Mouse (Mus musculus) heart, postnatal 0 days (tissue): ENCODE results near the gene Snf8. TPM values are rescaled to one million over a fixed set of nuclear protein-coding genes. Genes with fewer than 3 reads are reported as not detected.

ENCODE experiments used
- ATAC-seq: fragments of 200-750 bp; cut with Nextera tagmentation; 2 replicates; pipeline ENCODE4 v1.8.0; 2017; ENCODE audit warnings: low read depth, moderate number of reproducible peaks, moderate library complexity; ENCODE audit not compliant: insufficient read depth
- DNase-seq: peaks from one replicate; pipeline ENCODE4 v3.0.0-alpha.2; 2016; ENCODE audit warnings: low spot score
- H3K27ac ChIP-seq: fragments of 300-500 bp; sonication (generic); 2 replicates; pipeline ENCODE4 v1.5.1; 2014; ENCODE audit warnings: low read depth, mild to moderate bottlenecking
- H3K27me3 ChIP-seq: fragments of 300-500 bp; sonication (generic); 2 replicates; pipeline ENCODE4 v1.6.1; 2014; ENCODE audit warnings: low read length, mixed read lengths; ENCODE audit not compliant: control insufficient read depth, insufficient read depth
- H3K36me3 ChIP-seq: fragments of 300-500 bp; sonication (generic); replicated peaks from 2 replicates; pipeline ENCODE4 v1.6.1; 2014; ENCODE audit warnings: low read length, mixed read lengths; ENCODE audit not compliant: control insufficient read depth, insufficient read depth
- H3K4me1 ChIP-seq: fragments of 300-500 bp; sonication (generic); 2 replicates; pipeline ENCODE4 v1.6.1; 2014; ENCODE audit warnings: antibody characterized with exemption; ENCODE audit not compliant: control insufficient read depth, insufficient read depth
- H3K4me2 ChIP-seq: fragments of 300-500 bp; sonication (generic); 2 replicates; pipeline ENCODE4 v1.6.1; 2014; ENCODE audit warnings: low read depth, mild to moderate bottlenecking, low read length, moderate library complexity
- H3K4me3 ChIP-seq: fragments of 300-500 bp; sonication (generic); 2 replicates; pipeline ENCODE4 v1.5.1; 2014; ENCODE audit warnings: low read depth, low read length
- H3K9ac ChIP-seq: fragments of 300-500 bp; sonication (generic); replicated peaks from 2 replicates; pipeline ENCODE4 v1.6.1; 2014; ENCODE audit warnings: low read depth, low read length, mixed read lengths
- H3K9me3 ChIP-seq: fragments of 300-500 bp; sonication (generic); replicated peaks from 2 replicates; pipeline ENCODE4 v1.6.1; 2016; ENCODE audit warnings: low read length; ENCODE audit not compliant: control insufficient read depth
- CTCF ChIP-seq: IDR thresholded peaks from 2 replicates; pipeline ENCODE4 v1.5.1; 2016; ENCODE audit warnings: antibody characterized with exemption, control low read depth, low read depth
- EP300 ChIP-seq: IDR thresholded peaks from 2 replicates; pipeline ENCODE4 v1.6.1; 2016; ENCODE audit warnings: antibody characterized with exemption, low read depth
- WGBS: fragments of 180-500 bp; shearing (Covaris S2); extraction: QIAGEN DNeasy Blood & Tissue Kit; methylation state at CpG from one replicate; pipeline ENCODE4 v1.1.7; 2014; 5-methylcytosine and 5-hydroxymethylcytosine counted together
- polyA plus RNA-seq: library from polyadenylated mRNA; unstranded; fragments of >200 nt; fragmentation: Nextera tagmentation; extraction: Ambion mirVana; gene quantifications from 2 replicates; pipeline ENCODE4 v1.2.1, GENCODE M21; 2015
- total RNA-seq: library from RNA; depleted of rRNA; stranded (reverse); fragments of >200 nt; gene quantifications from 2 replicates; pipeline ENCODE4 v1.2.3, GENCODE M21; 2014; ENCODE audit warnings: low replicate concordance

Gene Snf8
- total and polyA plus RNA-seq, 2 experiments from 2014 or later = 25.2 to 63.0 TPM

GRCm38 (mm10) chr11:96070353-96070752 lies 35.7 kb downstream of the Snf8 start:
- Histone ChIP-seq H3K4me3 (no peak overlapping the region), H3K4me2 (no peak overlapping the region), H3K9ac (no peak overlapping the region), H3K4me1 (peaks cover 5% of the 10 kb centered on the region; the same call in 1 of the 2 replicates), H3K27me3 (no peaks in the 10 kb centered on the region), H3K36me3 (peaks cover 22% of the 10 kb centered on the region), H3K9me3 (no peaks in the 10 kb centered on the region), H3K27ac (no peak overlapping the region)
- DNase-seq = no peak
- 72% methylated on average over 7 of the region's 7 CpGs for WGBS
- ATAC-seq = no peak
- TF ChIP-seq CTCF (no peak), EP300 (no peak)

- Histone ChIP-seq H3K4me1 (peaks cover under 1% of the 10 kb centered on the region; the same call in 1 of the 2 replicates), H3K4me3 (no peak overlapping the region), H3K27me3 (no peaks in the 10 kb centered on the region), H3K36me3 (peaks cover 22% of the 10 kb centered on the region), H3K27ac (no peak overlapping the region), H3K4me2 (no peak overlapping the region), H3K9ac (no peak overlapping the region), H3K9me3 (no peaks in the 10 kb centered on the region)
- WGBS = 63% methylated on average over 1 of the region's 1 CpGs
- ATAC-seq = no peak
- DNase-seq = no peak
- no peak for TF ChIP-seq EP300
- TF ChIP-seq CTCF = no peak
These were observed 36.3 kb downstream of the Snf8 start for GRCm38 (mm10) chr11:96071013-96071412.

DNA sequence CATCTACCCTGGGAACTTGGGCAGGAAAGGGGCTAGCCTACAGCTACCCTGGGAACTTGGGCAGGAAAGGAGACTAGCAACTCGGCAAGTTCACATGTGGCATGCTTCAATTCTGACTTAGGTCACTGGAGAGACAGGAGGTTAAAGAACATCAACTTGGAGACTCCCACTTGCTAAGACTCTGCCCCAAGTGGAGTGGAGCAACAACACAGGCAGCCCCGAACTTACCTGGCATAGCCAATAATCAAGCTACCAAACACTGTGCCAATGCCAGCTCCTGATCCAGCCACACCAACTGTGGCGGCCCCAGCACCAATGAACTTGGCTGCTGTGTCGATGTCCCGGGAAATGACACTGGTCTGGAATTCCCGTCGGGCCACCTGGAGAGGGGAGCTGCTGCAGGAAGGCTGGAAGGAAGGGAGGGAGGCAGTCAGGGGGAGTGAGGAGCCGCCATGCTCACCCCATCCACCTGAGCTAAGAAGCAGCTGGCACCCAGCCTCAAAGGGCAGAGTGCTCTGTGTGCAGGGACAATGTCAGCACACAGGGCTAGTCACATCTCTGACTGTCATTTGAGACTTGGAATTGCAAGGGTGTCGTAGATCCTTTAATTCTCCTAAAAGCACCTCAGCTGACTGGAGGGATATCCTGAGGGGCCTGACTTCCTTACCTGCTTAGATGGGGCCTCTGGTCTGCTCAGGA lies 38.8 kb downstream of the Snf8 start:
- WGBS = 38% methylated on average over 9 of the region's 9 CpGs
- Histone ChIP-seq H3K27ac (peak overlapping the region; percentile 95; the same call in 1 of the 2 replicates), H3K9ac (peak overlapping the region; percentile 89), H3K36me3 (peaks cover 22% of the 10 kb centered on the region), H3K4me1 (peaks cover 5% of the 10 kb centered on the region; the same call in 1 of the 2 replicates), H3K4me2 (peak overlapping the region; percentile 78), H3K4me3 (peak overlapping the region; percentile 71), H3K27me3 (no peaks in the 10 kb centered on the region), H3K9me3 (no peaks in the 10 kb centered on the region)
- DNase-seq = no peak
- no peak for TF ChIP-seq CTCF
- no peak for ATAC-seq

GRCm38 (mm10) chr11:96074351-96075176 lies 39.9 kb downstream of the Snf8 start:
- ATAC-seq (no peak), DNase-seq (no peak)
- H3K4me1 ChIP-seq = 0 out of 2 replicates have a peak, but pooled peaks cover 5% of the 10 kb centered on the region
- WGBS = 5% methylated on average over 17 of the region's 17 CpGs
- peak overlapping the region; percentile 95 for H3K27ac ChIP-seq
- H3K4me2 ChIP-seq = peak overlapping the region; percentile 78
- no peaks in the 10 kb centered on the region for H3K27me3 ChIP-seq
- peak overlapping the region; percentile 89 for H3K9ac ChIP-seq
- TF ChIP-seq CTCF = no peak
- no peak for TF ChIP-seq EP300
- peak overlapping the region; percentile 71 for H3K4me3 ChIP-seq
- H3K9me3 ChIP-seq = no peaks in the 10 kb centered on the region
- peaks cover 22% of the 10 kb centered on the region for H3K36me3 ChIP-seq

GRCm38 (mm10) chr11:96075177-96075508 lies 40.5 kb downstream of the Snf8 start:
- TF ChIP-seq EP300 (no peak), CTCF (no peak)
- H3K36me3 ChIP-seq = peaks cover 19% of the 10 kb centered on the region
- WGBS = under 1% methylated on average over 15 of the region's 15 CpGs
- no peaks in the 10 kb centered on the region for H3K27me3 ChIP-seq
- H3K4me2 ChIP-seq = peak overlapping the region; percentile 78
- peak overlapping the region; percentile 95 for H3K27ac ChIP-seq
- peak overlapping the region; percentile 89 for H3K9ac ChIP-seq
- DNase-seq (no peak), ATAC-seq (peak; percentile 6; the same call in 1 of the 2 replicates)
- no peaks in the 10 kb centered on the region for H3K9me3 ChIP-seq
- H3K4me3 ChIP-seq = peak overlapping the region; percentile 71
- 0 out of 2 replicates have a peak, but pooled peaks cover 5% of the 10 kb centered on the region for H3K4me1 ChIP-seq
